Mouse (Mus musculus): ENCODE measurements at regions not wholly inside any gene's neighbourhood (a gene's known extent, or its start where the extent isn't known, plus 50 kb on each side); places are given as distances from the start of the nearest gene placed in this dataset.
A peak's percentile ranks its signal among the peaks of the same experiment; 100 is the strongest.

DNA sequence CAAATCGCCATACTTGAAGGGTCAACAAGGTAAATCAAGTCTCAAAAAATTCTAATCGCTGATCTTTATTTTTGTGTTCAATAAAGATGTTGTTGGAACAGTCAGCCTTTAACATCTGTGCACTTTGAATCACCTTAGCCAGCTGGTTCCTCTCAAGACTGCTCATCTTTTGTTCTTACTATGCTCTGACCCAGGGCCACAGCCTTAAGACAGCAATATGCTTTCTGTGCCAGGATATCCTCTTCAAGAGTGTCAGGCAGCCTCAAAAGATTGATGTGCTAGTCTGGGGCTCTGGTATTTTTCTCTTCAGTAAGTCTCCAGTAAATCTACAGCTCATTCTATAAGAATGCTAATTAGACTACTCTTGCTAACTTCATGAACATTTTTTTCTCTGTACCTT lies 199.9 kb downstream of the Dph6 start:
- intact Hi-C loops (cut with DNase I) = no loop called here
- Histone ChIP-seq H3K27me3 (ENCODE audit: control insufficient read depth, insufficient read depth, low read length) (no peaks in the 10 kb centered on the region), H3K9ac (ENCODE audit: low read depth, low read length) (no peak overlapping the region), H3K27ac (no peak overlapping the region), H3K36me3 (ENCODE audit: control insufficient read depth, insufficient read depth, low read length) (no peaks in the 10 kb centered on the region), H3K79me2 (replicated peaks; ENCODE audit: control insufficient read depth, insufficient read depth, low read length) (no peaks in the 10 kb centered on the region), H3K4me3 (no peak overlapping the region), H3K4me1 (ENCODE audit: control insufficient read depth, insufficient read depth, low read length) (no peaks in the 10 kb centered on the region)
- 71% methylated on average over 2 of the region's 2 CpGs for WGBS
- DNase-seq = no peak
- TF ChIP-seq POLR2A (IDR thresholded peaks at IDR 0.05; ENCODE audit: insufficient read depth, low read depth, low read length) (no peak), EP300 (IDR thresholded peaks at IDR 0.05; ENCODE audit: insufficient read depth, low read depth, low read length) (no peak), CTCF (IDR thresholded peaks at IDR 0.05) (no peak)

DNA sequence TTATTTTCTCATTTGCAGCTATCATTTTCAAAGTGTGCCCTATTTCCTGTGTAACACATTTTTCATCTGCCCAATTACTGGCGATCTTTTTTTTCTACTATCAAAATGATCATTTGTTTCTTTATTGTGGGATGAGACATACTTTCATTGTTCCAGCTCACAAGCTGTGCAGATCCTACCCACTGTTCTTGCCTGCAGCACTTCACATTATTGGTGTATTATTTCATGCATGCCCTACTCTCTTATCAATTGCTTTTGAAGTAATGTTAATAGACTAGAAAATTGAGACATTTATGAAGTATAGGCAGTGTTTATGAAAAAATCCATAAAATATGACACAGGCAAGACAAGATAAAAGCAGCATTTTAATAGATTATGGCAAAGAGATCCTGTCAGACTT lies 204.6 kb downstream of the Dph6 start:
- H3K9ac ChIP-seq (ENCODE audit: low read depth, low read length) = no peak overlapping the region
- H3K27me3 ChIP-seq (ENCODE audit: control insufficient read depth, insufficient read depth, low read length) = no peaks in the 10 kb centered on the region
- WGBS = 70% methylated on average over 1 of the region's 1 CpGs
- no peaks in the 10 kb centered on the region for H3K79me2 ChIP-seq (replicated peaks; ENCODE audit: control insufficient read depth, insufficient read depth, low read length)
- intact Hi-C loops (cut with DNase I) = no loop called here
- no peaks in the 10 kb centered on the region for H3K36me3 ChIP-seq (ENCODE audit: control insufficient read depth, insufficient read depth, low read length)
- H3K27ac ChIP-seq = no peak overlapping the region
- TF ChIP-seq EP300 (IDR thresholded peaks at IDR 0.05; ENCODE audit: insufficient read depth, low read depth, low read length) = no peak
- TF ChIP-seq POLR2A (IDR thresholded peaks at IDR 0.05; ENCODE audit: insufficient read depth, low read depth, low read length) = no peak
- no peak for TF ChIP-seq CTCF (IDR thresholded peaks at IDR 0.05)
- no peaks in the 10 kb centered on the region for H3K4me1 ChIP-seq (ENCODE audit: control insufficient read depth, insufficient read depth, low read length)
- no peak overlapping the region for H3K4me3 ChIP-seq
- DNase-seq = no peak

DNA sequence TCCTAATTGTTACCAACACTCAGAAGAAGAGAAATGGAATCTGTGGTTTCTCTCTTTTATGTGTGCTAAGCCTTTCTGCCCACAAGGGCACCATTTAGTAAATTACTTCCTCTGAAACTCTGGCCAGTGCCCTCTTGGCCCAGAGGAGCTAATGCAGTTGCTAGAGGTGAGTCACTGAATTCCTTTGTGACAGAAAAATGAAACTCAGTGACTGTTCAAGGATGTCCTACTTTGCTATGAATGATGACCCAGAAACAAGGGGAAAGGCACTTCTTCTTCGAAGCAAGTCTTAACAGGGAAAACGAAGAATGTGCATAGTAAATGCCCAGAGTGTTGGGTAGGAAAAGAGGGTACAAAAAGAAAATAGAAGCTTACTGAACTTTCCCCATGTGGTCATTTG lies 211.0 kb downstream of the Dph6 start:
- intact Hi-C loops (cut with DNase I) = no loop called here
- Histone ChIP-seq H3K27ac (no peak overlapping the region), H3K79me2 (replicated peaks; ENCODE audit: control insufficient read depth, insufficient read depth, low read length) (no peaks in the 10 kb centered on the region), H3K4me3 (no peak overlapping the region), H3K4me1 (ENCODE audit: control insufficient read depth, insufficient read depth, low read length) (no peaks in the 10 kb centered on the region), H3K36me3 (ENCODE audit: control insufficient read depth, insufficient read depth, low read length) (no peaks in the 10 kb centered on the region), H3K9ac (ENCODE audit: low read depth, low read length) (no peak overlapping the region), H3K27me3 (ENCODE audit: control insufficient read depth, insufficient read depth, low read length) (no peaks in the 10 kb centered on the region)
- WGBS = 89% methylated on average over 2 of the region's 2 CpGs
- DNase-seq = no peak
- no peak for TF ChIP-seq CTCF (IDR thresholded peaks at IDR 0.05)
- TF ChIP-seq EP300 (IDR thresholded peaks at IDR 0.05; ENCODE audit: insufficient read depth, low read depth, low read length) = no peak
- TF ChIP-seq POLR2A (IDR thresholded peaks at IDR 0.05; ENCODE audit: insufficient read depth, low read depth, low read length) = no peak

DNA sequence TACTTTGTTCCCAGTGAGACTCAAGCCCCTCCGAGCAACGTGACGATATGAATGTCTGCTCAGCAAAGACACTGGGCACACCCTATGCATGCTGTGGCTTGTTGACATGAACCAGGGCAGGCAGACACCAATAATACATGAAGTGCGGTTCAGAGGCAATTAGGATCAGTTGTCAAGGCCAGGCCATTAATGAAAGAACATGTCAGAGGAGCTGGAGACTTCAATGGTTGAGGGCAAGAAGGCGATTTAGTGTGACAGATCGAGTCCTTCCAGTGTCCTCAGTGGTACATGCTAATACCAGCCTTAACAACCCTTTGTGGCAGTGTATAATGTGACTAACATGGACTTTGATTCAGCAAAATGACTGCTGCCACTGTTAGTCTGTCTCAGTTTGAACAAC lies 213.8 kb downstream of the Dph6 start:
- DNase-seq = no peak
- WGBS = 80% methylated on average over 6 of the region's 6 CpGs
- Histone ChIP-seq H3K36me3 (ENCODE audit: control insufficient read depth, insufficient read depth, low read length) (no peaks in the 10 kb centered on the region), H3K79me2 (replicated peaks; ENCODE audit: control insufficient read depth, insufficient read depth, low read length) (no peaks in the 10 kb centered on the region), H3K4me3 (no peak overlapping the region), H3K27me3 (ENCODE audit: control insufficient read depth, insufficient read depth, low read length) (no peaks in the 10 kb centered on the region), H3K27ac (no peak overlapping the region), H3K9ac (ENCODE audit: low read depth, low read length) (no peak overlapping the region), H3K4me1 (ENCODE audit: control insufficient read depth, insufficient read depth, low read length) (no peaks in the 10 kb centered on the region)
- intact Hi-C loops (cut with DNase I) = no loop called here
- TF ChIP-seq POLR2A (IDR thresholded peaks at IDR 0.05; ENCODE audit: insufficient read depth, low read depth, low read length) (no peak), CTCF (IDR thresholded peaks at IDR 0.05) (no peak), EP300 (IDR thresholded peaks at IDR 0.05; ENCODE audit: insufficient read depth, low read depth, low read length) (no peak)

DNA sequence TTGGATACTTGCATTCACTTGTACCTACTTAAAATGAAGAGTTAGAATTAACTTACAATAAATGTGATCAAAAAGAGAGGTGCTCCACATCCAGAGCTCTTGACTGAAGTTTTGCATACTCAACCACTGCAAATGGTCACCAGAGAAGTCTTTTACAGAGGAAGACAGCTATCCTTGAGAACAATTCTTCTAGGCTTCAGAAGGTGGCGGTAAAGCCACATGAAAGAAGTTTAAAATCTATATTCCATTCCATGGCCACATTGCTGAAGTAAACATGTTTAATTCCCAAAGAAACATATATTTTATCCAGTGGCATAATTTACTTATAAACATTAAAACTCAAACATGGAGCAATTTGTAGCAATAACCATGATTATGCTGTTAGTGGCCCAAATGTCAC lies 215.1 kb downstream of the Dph6 start:
- TF ChIP-seq POLR2A (IDR thresholded peaks at IDR 0.05; ENCODE audit: insufficient read depth, low read depth, low read length) = no peak
- peak; percentile 65 for TF ChIP-seq CTCF (IDR thresholded peaks at IDR 0.05)
- Histone ChIP-seq H3K27ac (no peak overlapping the region), H3K79me2 (replicated peaks; ENCODE audit: control insufficient read depth, insufficient read depth, low read length) (no peaks in the 10 kb centered on the region), H3K4me3 (no peak overlapping the region), H3K4me1 (ENCODE audit: control insufficient read depth, insufficient read depth, low read length) (no peaks in the 10 kb centered on the region), H3K27me3 (ENCODE audit: control insufficient read depth, insufficient read depth, low read length) (no peaks in the 10 kb centered on the region), H3K36me3 (ENCODE audit: control insufficient read depth, insufficient read depth, low read length) (no peaks in the 10 kb centered on the region), H3K9ac (ENCODE audit: low read depth, low read length) (no peak overlapping the region)
- DNase-seq = no peak
- intact Hi-C loops (cut with DNase I) = loop anchor here (5.0 kb wide), 1 partner anchor 177 kb away; no protein-coding TSS in a partner anchor
- 56% methylated on average over 1 of the region's 1 CpGs for WGBS

DNA sequence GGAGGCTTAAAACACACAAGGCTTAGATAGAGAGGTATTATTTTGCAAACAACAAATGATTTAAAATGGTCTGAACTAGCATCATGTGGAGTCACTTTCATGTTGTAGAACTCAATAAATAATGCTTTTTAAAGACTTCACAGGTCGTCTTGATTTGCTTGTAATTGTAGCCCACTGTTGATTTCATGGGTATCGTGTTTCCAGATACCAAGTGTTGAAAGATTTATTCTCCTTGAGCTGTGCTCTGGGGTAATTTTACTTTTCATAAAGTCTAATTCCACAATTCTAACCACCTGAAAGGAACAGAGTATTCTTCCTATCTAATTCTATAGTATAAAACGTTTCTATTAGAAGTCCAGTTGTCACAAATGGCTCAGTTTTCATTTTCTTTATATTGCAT lies 216.7 kb downstream of the Dph6 start:
- H3K27ac ChIP-seq = no peak overlapping the region
- H3K4me1 ChIP-seq (ENCODE audit: control insufficient read depth, insufficient read depth, low read length) = no peaks in the 10 kb centered on the region
- H3K9ac ChIP-seq (ENCODE audit: low read depth, low read length) = no peak overlapping the region
- H3K4me3 ChIP-seq = no peak overlapping the region
- no peaks in the 10 kb centered on the region for H3K79me2 ChIP-seq (replicated peaks; ENCODE audit: control insufficient read depth, insufficient read depth, low read length)
- intact Hi-C loops (cut with DNase I) = loop anchor here (5.0 kb wide), 1 partner anchor 176 kb away; no protein-coding TSS in a partner anchor
- no peaks in the 10 kb centered on the region for H3K36me3 ChIP-seq (ENCODE audit: control insufficient read depth, insufficient read depth, low read length)
- no peaks in the 10 kb centered on the region for H3K27me3 ChIP-seq (ENCODE audit: control insufficient read depth, insufficient read depth, low read length)
- DNase-seq = no peak
- 42% methylated on average over 3 of the region's 3 CpGs for WGBS
- TF ChIP-seq POLR2A (IDR thresholded peaks at IDR 0.05; ENCODE audit: insufficient read depth, low read depth, low read length) = no peak
- TF ChIP-seq CTCF (IDR thresholded peaks at IDR 0.05) = no peak
- no peak for TF ChIP-seq EP300 (IDR thresholded peaks at IDR 0.05; ENCODE audit: insufficient read depth, low read depth, low read length)

All from heart, adult 2 months (tissue).